35 mouse cellular contexts compared by ENCODE assay signal in the genomic region with DNA sequence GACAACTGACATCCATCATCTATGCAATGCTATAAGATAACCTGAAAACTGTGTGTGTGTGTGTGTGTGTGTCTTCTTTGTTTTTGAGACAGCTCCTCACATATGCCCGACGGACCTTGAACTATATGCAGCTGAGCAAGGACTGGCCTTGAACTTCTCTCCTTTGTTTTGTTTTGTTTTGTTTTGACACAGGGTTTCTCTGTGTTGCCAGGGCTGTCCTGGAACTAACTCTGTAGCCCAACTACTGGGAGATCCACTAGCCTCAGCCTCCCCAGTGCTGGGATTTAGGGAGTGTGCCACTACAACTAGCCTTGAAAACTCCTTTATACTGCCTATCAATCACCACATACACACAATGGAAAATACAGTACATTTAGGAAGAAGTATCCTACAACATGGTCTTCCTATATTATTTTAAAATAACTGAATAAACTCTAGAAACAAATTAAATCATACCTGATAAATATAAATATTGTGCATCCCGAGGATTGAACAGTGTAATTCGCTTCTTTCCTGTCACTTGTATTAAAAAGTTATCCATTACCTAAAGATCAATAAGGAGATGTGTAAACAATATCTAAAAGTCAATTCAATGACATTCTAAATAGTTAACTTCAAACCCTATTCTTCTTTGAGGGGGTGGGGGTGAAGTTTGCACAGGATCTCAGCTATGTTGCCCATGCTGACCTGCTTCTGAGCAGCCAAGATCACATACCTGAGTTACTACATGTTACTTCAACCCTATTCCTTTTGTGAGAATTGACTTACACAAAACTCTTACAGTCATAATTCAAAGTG.
"Had no signal": no experiment of that assay in that cellular context is flagged by ENCODE, and none has a peak within 500 bp of the region (broad histone marks: within the 10 kb centered on the region; RNA-seq: fewer than 3 reads in every experiment).

No protein-coding gene starts in this region.

- ATAC-seq: hindbrain, embryonic 16.5 days; hindbrain, postnatal 0 days; inflammation-experienced regulatory T-cells, adult 6 months; intestine, embryonic 15.5 days; intestine, embryonic 16.5 days; intestine, postnatal 0 days had no signal

- H3K4me1 ChIP-seq: heart, embryonic 10.5 days; heart, embryonic 12.5 days; heart, embryonic 13.5 days; heart, embryonic 15.5 days; hindbrain, embryonic 10.5 days; hindbrain, embryonic 12.5 days; hindbrain, embryonic 15.5 days; intestine, embryonic 15.5 days; kidney, embryonic 15.5 days had no signal

- DNase-seq: heart, postnatal 10 days; heart, postnatal 14 days; heart, postnatal 36 days; heart, postnatal 4 days; kidney, adult 11 months; kidney, adult 18-20 months; kidney, adult 2 months; kidney, adult 8-10 months; kidney, adult 9 months; kidney, postnatal 10 days; kidney, postnatal 14 days; kidney, postnatal 25 days; kidney, postnatal 36 days; kidney, postnatal 4 days; layer of hippocampus, adult 9-11 months; layer of hippocampus, postnatal 36 days had no signal

- H3K4me2 ChIP-seq: heart, embryonic 11.5 days; heart, embryonic 12.5 days; heart, embryonic 13.5 days; heart, embryonic 15.5 days; hindbrain, embryonic 12.5 days; hindbrain, embryonic 13.5 days; hindbrain, embryonic 14.5 days; hindbrain, embryonic 15.5 days; intestine, embryonic 15.5 days; kidney, embryonic 15.5 days had no signal

- H3K4me3 ChIP-seq: heart, embryonic 10.5 days; heart, embryonic 12.5 days; heart, embryonic 13.5 days; heart, embryonic 15.5 days; hindbrain, embryonic 10.5 days; hindbrain, embryonic 12.5 days; hindbrain, embryonic 13.5 days; hindbrain, embryonic 15.5 days; intestine, embryonic 15.5 days; kidney, embryonic 15.5 days; layer of hippocampus, adult 2 months had no signal

- H3K27me3 ChIP-seq: heart, embryonic 12.5 days; heart, embryonic 13.5 days; heart, embryonic 15.5 days; hindbrain, embryonic 12.5 days; hindbrain, embryonic 13.5 days; hindbrain, embryonic 15.5 days; intestine, embryonic 15.5 days; kidney, embryonic 15.5 days had no signal

- H3K9me3 ChIP-seq: heart, embryonic 10.5 days; heart, embryonic 12.5 days; heart, embryonic 13.5 days; heart, embryonic 15.5 days; hindbrain, embryonic 10.5 days; hindbrain, embryonic 12.5 days; hindbrain, embryonic 13.5 days; hindbrain, embryonic 15.5 days; intestine, embryonic 15.5 days; kidney, embryonic 15.5 days had no signal

- H3K9ac ChIP-seq: heart, embryonic 12.5 days; heart, embryonic 13.5 days; heart, embryonic 15.5 days; hindbrain, embryonic 12.5 days; hindbrain, embryonic 13.5 days; hindbrain, embryonic 14.5 days; hindbrain, embryonic 15.5 days; intestine, embryonic 15.5 days; kidney, embryonic 15.5 days had no signal

- H3K27ac ChIP-seq: heart, embryonic 10.5 days; heart, embryonic 13.5 days; heart, embryonic 15.5 days; hindbrain, embryonic 10.5 days; hindbrain, embryonic 12.5 days; hindbrain, embryonic 13.5 days; hindbrain, embryonic 14.5 days; hindbrain, embryonic 15.5 days; hindbrain, postnatal 0 days; intestine, embryonic 15.5 days; kidney, embryonic 15.5 days; kidney, postnatal 0 days; layer of hippocampus, adult 2 months had no signal
